Comparison of ENCODE assay signal across 8 mouse cellular contexts in genomic region chr4:139530248-139530647, GRCm38 (mm10). TPM values are rescaled to one million over a fixed set of nuclear protein-coding genes. Genes with fewer than 3 reads are reported as not detected.
DNase-seq lines count a peak whose midpoint lies in the region; TF ChIP-seq lines count a peak whose summit lies in the region.
"Not testable (repeated sequence)": the region's sequence is repeated elsewhere in the genome, so short reads cannot be mapped to it uniquely, and the experiment has no call there.

Gene Iffo2 (plus strand): TSS chr4:139530548.

- TF ChIP-seq CTCF in C2C12 (IDR thresholded peaks at IDR 0.05; ENCODE audit: control insufficient read depth, insufficient read depth, insufficient read length); layer of hippocampus, adult 2 months (conservative IDR thresholded peaks at IDR 0.05): not testable (repeated sequence)

- not testable (repeated sequence) for H3K79me3 ChIP-seq in C2C12 (ENCODE audit: low read depth)

- not testable (repeated sequence) for H3ac ChIP-seq in C2C12 (ENCODE audit: control insufficient read depth, insufficient read length, low read depth); myocyte (ENCODE audit: control insufficient read depth, insufficient read length)

- H3K27me3 ChIP-seq in C2C12 (ENCODE audit: control insufficient read depth, insufficient read depth, insufficient read length); myocyte (ENCODE audit: control insufficient read depth, insufficient read depth, insufficient read length): not testable (repeated sequence)

- not testable (repeated sequence) for TF ChIP-seq POLR2A in myocyte (IDR thresholded peaks at IDR 0.05; ENCODE audit: insufficient read length, low read depth)

- H3K4me3 ChIP-seq in C2C12 (ENCODE audit: insufficient read depth, poor library complexity, severe bottlenecking); layer of hippocampus, adult 2 months; myocyte: not testable (repeated sequence)

- not testable (repeated sequence) for H3K36me3 ChIP-seq in C2C12 (ENCODE audit: control insufficient read depth, insufficient read depth); myocyte (ENCODE audit: control insufficient read depth, insufficient read depth)

- H3K27ac ChIP-seq in layer of hippocampus, adult 2 months, result not testable (repeated sequence)

- DNase-seq in adrenal gland, adult 2 months; adrenal gland, postnatal 36 days; frontal cortex, adult 2 months (ENCODE audit: extremely low spot score in 1 of 2, low spot score in 1 of 2); layer of hippocampus, adult 2 months (ENCODE audit: low spot score in 2 of 2); layer of hippocampus, postnatal 36 days; left cerebral cortex, postnatal 14 days (ENCODE audit: low spot score in 2 of 2): not testable (repeated sequence)

- not testable (repeated sequence) for H3K79me2 ChIP-seq in C2C12 (ENCODE audit: control insufficient read depth, insufficient read depth); myocyte (ENCODE audit: control insufficient read depth, insufficient read depth)

- intact Hi-C loops in left cerebral cortex, postnatal 14 days (cut with DNase I), result not testable (repeated sequence)

- not testable (repeated sequence) for H3K4me2 ChIP-seq in myocyte (ENCODE audit: low read depth)

RNA-seq across cellular contexts. Expression of gene Iffo2, which starts in this region (rescaled TPM):
- polyA plus RNA-seq in C2C12 (2012; fragmentation: generic; extraction: Trizol), result 20.0 TPM
- 10 to 100 TPM; 11.5 to 13.2 TPM for total RNA-seq in adrenal gland, adult 2 months (2021)
- 6.3 and 6.4 TPM in 2 replicates for polyA plus RNA-seq in adrenal gland, adult 2 months (2012; rRNA removed)
- total RNA-seq in adrenal gland, postnatal 36 days (2021), result 10 to 100 TPM; 11.3 to 11.4 TPM
- polyA plus RNA-seq in frontal cortex, adult 2 months (2012; rRNA removed), result 10.1 TPM in 2 replicates
- 10 to 100 TPM; 15.7 to 17.5 TPM for total RNA-seq in layer of hippocampus, adult 2 months (2021)
- 10 to 100 TPM; 15.3 to 18.0 TPM for total RNA-seq in layer of hippocampus, postnatal 36 days (2021)
- total RNA-seq in left cerebral cortex, postnatal 14 days (2021), result 10 to 100 TPM; 17.2 to 19.6 TPM
- 12.1 TPM for polyA plus RNA-seq in myocyte (2012; fragmentation: generic; extraction: Trizol)
